Mouse (Mus musculus) myocyte (in vitro differentiated cells): Measurements from ENCODE around the gene 3110082J24Rik.

Experiments
- E2F4 ChIP-seq: IDR thresholded peaks from one replicate; pipeline ENCODE4 v1.6.1; 2011; ENCODE audit warnings: mild to moderate bottlenecking, control low read depth, moderate library complexity; ENCODE audit not compliant: insufficient read depth
- POLR2A ChIP-seq: IDR thresholded peaks from one replicate; pipeline ENCODE4 v1.6.1; 2011; ENCODE audit warnings: low read depth, mild to moderate bottlenecking, control low read depth, moderate library complexity; ENCODE audit not compliant: insufficient read length
- POLR2AphosphoS2 ChIP-seq: IDR thresholded peaks from one replicate; pipeline ENCODE4 v1.6.1; 2011; ENCODE audit warnings: low read depth, control low read depth; ENCODE audit not compliant: insufficient read length

- no peak for TF ChIP-seq E2F4
- TF ChIP-seq POLR2A: no peak
- no peak for TF ChIP-seq POLR2AphosphoS2
Observed at GRCm38 (mm10) chr5:30115718-30116117, 9.8 kb upstream of the 3110082J24Rik start.
